Mouse (Mus musculus): ENCODE results near the gene Zbtb44. TPM values are rescaled to one million over a fixed set of nuclear protein-coding genes. Genes with fewer than 3 reads are reported as not detected.
"Not testable (repeated sequence)": the region's sequence is repeated elsewhere in the genome, so short reads cannot be mapped to it uniquely, and the experiment has no call there.

Zbtb44 gene
- polyA plus RNA-seq, 1 experiment from 2014 or later = 5.3 TPM

DNA sequence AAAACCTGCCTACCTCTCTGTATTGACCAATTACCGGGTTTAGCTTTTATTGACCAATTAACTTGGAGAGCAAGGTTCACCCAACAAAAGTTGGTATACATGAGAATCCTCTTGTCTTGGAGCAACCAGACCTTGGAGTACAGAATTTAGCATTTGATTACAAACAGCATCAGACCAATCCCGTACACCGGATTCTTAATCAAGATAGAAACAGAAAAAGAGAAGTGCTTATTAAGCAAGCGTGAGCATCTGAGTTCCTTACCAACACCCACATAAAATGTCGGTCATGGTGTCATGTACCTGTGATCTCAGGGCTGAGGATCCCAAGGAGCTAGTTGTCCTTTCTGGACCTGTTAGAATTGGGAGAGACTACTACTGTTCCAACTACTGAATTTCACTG lies 19.8 kb downstream of the Zbtb44 start:
- Histone ChIP-seq H3K4me3 (ENCODE audit: low read length) (no peak overlapping the region), H3K27ac (ENCODE audit: low read length) (no peak overlapping the region), H3K27me3 (ENCODE audit: insufficient read depth, low read length) (no peaks in the 10 kb centered on the region), H3K4me2 (replicated peaks; ENCODE audit: low read depth, low read length) (no peak overlapping the region), H3K36me3 (ENCODE audit: insufficient read depth, low read length) (no peaks in the 10 kb centered on the region), H3K4me1 (ENCODE audit: insufficient read depth, low read length) (no peaks in the 10 kb centered on the region), H3K9me3 (ENCODE audit: low read length) (no peaks in the 10 kb centered on the region), H3K9ac (replicated peaks; ENCODE audit: low read length) (no peak overlapping the region)
- no peak for ATAC-seq (ENCODE audit: low FRiP score, low TSS enrichment)
- 93% methylated on average over 5 of the region's 5 CpGs for WGBS

DNA sequence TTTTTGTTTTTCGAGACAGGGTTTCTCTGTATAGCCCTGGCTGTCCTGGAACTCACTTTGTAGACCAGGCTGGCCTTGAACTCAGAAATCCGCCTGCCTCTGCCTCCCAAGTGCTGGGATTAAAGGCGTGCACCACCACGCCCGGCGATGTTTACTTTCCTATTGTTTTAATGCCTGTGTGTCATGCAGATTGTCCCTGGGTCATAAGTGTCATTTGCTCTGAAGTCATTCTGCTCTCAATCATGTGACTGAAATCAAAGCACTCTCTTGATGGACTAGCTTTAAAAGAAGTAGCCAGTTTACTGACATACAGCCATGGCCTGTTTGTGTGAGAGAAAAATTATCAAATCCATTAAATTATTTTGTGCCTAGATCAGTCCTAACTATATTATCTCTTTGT lies 21.1 kb downstream of the Zbtb44 start:
- ATAC-seq (ENCODE audit: low FRiP score, low TSS enrichment); H3K4me1 ChIP-seq (ENCODE audit: insufficient read depth, low read length): not testable (repeated sequence)
- 91% methylated on average over 6 of the region's 6 CpGs for WGBS

DNA sequence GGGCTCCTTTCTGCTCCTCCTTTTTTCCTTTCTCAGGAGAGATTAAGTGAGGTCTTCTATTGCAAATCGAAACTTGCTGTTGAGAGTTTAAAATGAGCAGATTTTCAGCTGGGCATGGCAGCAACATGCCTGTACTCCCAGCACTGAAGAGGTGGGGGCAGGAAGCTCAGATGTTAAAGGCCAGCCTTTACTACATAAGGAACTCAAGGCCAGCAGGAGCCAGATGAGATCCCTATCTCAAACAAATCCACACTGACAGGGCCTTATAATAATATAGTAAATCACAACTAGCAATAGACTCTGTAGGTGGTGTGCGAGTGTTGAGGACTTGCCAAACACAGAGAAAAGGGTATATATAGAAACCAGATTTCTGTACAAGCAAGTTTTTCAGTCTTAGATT lies 28.3 kb downstream of the Zbtb44 start:
- Histone ChIP-seq H3K9me3 (ENCODE audit: low read length) (no peaks in the 10 kb centered on the region), H3K27me3 (ENCODE audit: insufficient read depth, low read length) (no peaks in the 10 kb centered on the region), H3K36me3 (ENCODE audit: insufficient read depth, low read length) (peaks cover 14% of the 10 kb centered on the region; the same call in 1 of the 2 replicates), H3K27ac (ENCODE audit: low read length) (no peak overlapping the region), H3K4me3 (ENCODE audit: low read length) (no peak overlapping the region), H3K4me1 (ENCODE audit: insufficient read depth, low read length) (no peaks in the 10 kb centered on the region), H3K9ac (replicated peaks; ENCODE audit: low read length) (no peak overlapping the region), H3K4me2 (replicated peaks; ENCODE audit: low read depth, low read length) (no peak overlapping the region)
- ATAC-seq (ENCODE audit: low FRiP score, low TSS enrichment) = no peak
- 54% methylated on average over 2 of the region's 2 CpGs for WGBS

More for the DNA sequence above, 21.1 kb downstream of the Zbtb44 start:
- H3K27me3 ChIP-seq (ENCODE audit: insufficient read depth, low read length); H3K9me3 ChIP-seq (ENCODE audit: low read length); H3K27ac ChIP-seq (ENCODE audit: low read length); H3K9ac ChIP-seq (replicated peaks; ENCODE audit: low read length); H3K36me3 ChIP-seq (ENCODE audit: insufficient read depth, low read length); H3K4me3 ChIP-seq (ENCODE audit: low read length); H3K4me2 ChIP-seq (replicated peaks; ENCODE audit: low read depth, low read length): not testable (repeated sequence)

- H3K27me3 ChIP-seq (ENCODE audit: insufficient read depth, low read length) = no peaks in the 10 kb centered on the region
- WGBS = 97% methylated on average over 8 of the region's 8 CpGs
- H3K27ac ChIP-seq (ENCODE audit: low read length) = no peak overlapping the region
- H3K9me3 ChIP-seq (ENCODE audit: low read length) = no peaks in the 10 kb centered on the region
- H3K9ac ChIP-seq (replicated peaks; ENCODE audit: low read length) = no peak overlapping the region
- H3K4me3 ChIP-seq (ENCODE audit: low read length) = no peak overlapping the region
- no peak overlapping the region for H3K4me2 ChIP-seq (replicated peaks; ENCODE audit: low read depth, low read length)
- peaks cover 10% of the 10 kb centered on the region; the same call in 1 of the 2 replicates for H3K36me3 ChIP-seq (ENCODE audit: insufficient read depth, low read length)
- no peak for ATAC-seq (ENCODE audit: low FRiP score, low TSS enrichment)
- H3K4me1 ChIP-seq (ENCODE audit: insufficient read depth, low read length) = no peaks in the 10 kb centered on the region
Measured at GRCm38 (mm10) chr9:31070706-31071105, 40.3 kb downstream of the Zbtb44 start.

DNA sequence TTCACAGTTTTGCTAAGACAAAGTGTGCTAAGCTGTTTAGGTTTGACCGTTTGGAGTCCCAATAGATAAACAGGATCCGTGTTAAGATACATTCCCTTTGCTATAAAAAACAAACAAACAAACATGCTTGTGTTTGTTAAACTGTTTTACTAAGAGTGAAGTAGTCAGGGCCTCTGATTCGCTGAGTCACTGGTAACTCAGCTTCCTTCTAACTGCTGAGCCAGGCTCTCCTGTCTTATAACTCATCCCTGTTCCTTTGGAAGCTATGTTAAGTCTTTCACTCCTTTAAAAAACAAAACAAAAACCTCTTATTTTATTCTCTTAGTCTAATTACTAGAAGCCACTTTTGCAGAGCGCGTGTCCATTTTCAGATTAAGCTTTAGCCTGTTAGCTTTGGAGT lies 41.8 kb downstream of the Zbtb44 start:
- WGBS = 86% methylated on average over 5 of the region's 5 CpGs
- ATAC-seq (ENCODE audit: low FRiP score, low TSS enrichment) = no peak
- H3K9me3 ChIP-seq (ENCODE audit: low read length) = no peaks in the 10 kb centered on the region

DNA sequence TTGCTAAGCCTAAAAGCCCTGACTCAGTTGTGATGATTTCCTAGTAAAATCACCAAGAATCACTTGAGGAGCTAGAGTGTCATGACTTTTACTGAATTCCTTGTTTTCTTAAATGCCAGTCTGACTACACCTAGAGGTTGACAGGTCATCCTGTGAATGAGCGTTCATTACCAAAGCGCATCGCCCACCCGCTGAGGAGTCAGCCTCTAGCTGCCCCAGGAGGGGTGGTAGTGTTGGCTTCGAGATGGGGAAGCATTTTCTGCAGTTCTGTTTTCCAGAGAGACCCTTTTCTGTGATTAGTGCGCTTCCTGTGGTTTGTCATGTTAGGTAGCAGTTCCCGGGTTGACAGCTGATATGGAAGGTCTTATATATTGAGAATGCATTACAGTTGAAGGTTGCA lies 43.4 kb downstream of the Zbtb44 start:
- no peak for ATAC-seq (ENCODE audit: low FRiP score, low TSS enrichment)
- H3K9me3 ChIP-seq (ENCODE audit: low read length) = no peaks in the 10 kb centered on the region
- 85% methylated on average over 7 of the region's 7 CpGs for WGBS
- no peaks in the 10 kb centered on the region for H3K27me3 ChIP-seq (ENCODE audit: insufficient read depth, low read length)
- H3K27ac ChIP-seq (ENCODE audit: low read length) = no peak overlapping the region
- H3K4me1 ChIP-seq (ENCODE audit: insufficient read depth, low read length) = no peaks in the 10 kb centered on the region
- 0 out of 2 replicates have a peak, but pooled peaks cover 2% of the 10 kb centered on the region for H3K36me3 ChIP-seq (ENCODE audit: insufficient read depth, low read length)
- H3K4me3 ChIP-seq (ENCODE audit: low read length) = no peak overlapping the region
- H3K4me2 ChIP-seq (replicated peaks; ENCODE audit: low read depth, low read length) = no peak overlapping the region
- H3K9ac ChIP-seq (replicated peaks; ENCODE audit: low read length) = no peak overlapping the region

More for the DNA sequence above, 41.8 kb downstream of the Zbtb44 start:
- no peak overlapping the region for H3K4me3 ChIP-seq (ENCODE audit: low read length)
- H3K27me3 ChIP-seq (ENCODE audit: insufficient read depth, low read length) = no peaks in the 10 kb centered on the region
- no peak overlapping the region for H3K9ac ChIP-seq (replicated peaks; ENCODE audit: low read length)
- 0 out of 2 replicates have a peak, but pooled peaks cover 5% of the 10 kb centered on the region for H3K36me3 ChIP-seq (ENCODE audit: insufficient read depth, low read length)
- H3K27ac ChIP-seq (ENCODE audit: low read length) = no peak overlapping the region
- H3K4me2 ChIP-seq (replicated peaks; ENCODE audit: low read depth, low read length) = no peak overlapping the region
- H3K4me1 ChIP-seq (ENCODE audit: insufficient read depth, low read length) = no peaks in the 10 kb centered on the region

- H3K4me1 ChIP-seq (ENCODE audit: insufficient read depth, low read length) = no peaks in the 10 kb centered on the region
- H3K4me3 ChIP-seq (ENCODE audit: low read length) = no peak overlapping the region
- 86% methylated on average over 10 of the region's 10 CpGs for WGBS
- ATAC-seq (ENCODE audit: low FRiP score, low TSS enrichment) = no peak
- no peak overlapping the region for H3K27ac ChIP-seq (ENCODE audit: low read length)
- no peak overlapping the region for H3K9ac ChIP-seq (replicated peaks; ENCODE audit: low read length)
- H3K4me2 ChIP-seq (replicated peaks; ENCODE audit: low read depth, low read length) = no peak overlapping the region
- no peaks in the 10 kb centered on the region for H3K36me3 ChIP-seq (ENCODE audit: insufficient read depth, low read length)
- H3K9me3 ChIP-seq (ENCODE audit: low read length) = no peaks in the 10 kb centered on the region
- H3K27me3 ChIP-seq (ENCODE audit: insufficient read depth, low read length) = no peaks in the 10 kb centered on the region
Measured at GRCm38 (mm10) chr9:31074836-31075235, 44.4 kb downstream of the Zbtb44 start.

GRCm38 (mm10) chr9:31080726-31081125 lies 50.3 kb downstream of the Zbtb44 start:
- no peak for ATAC-seq (ENCODE audit: low FRiP score, low TSS enrichment)
- Histone ChIP-seq H3K27ac (ENCODE audit: low read length) (no peak overlapping the region), H3K4me3 (ENCODE audit: low read length) (no peak overlapping the region), H3K9ac (replicated peaks; ENCODE audit: low read length) (no peak overlapping the region), H3K36me3 (ENCODE audit: insufficient read depth, low read length) (no peaks in the 10 kb centered on the region), H3K27me3 (ENCODE audit: insufficient read depth, low read length) (no peaks in the 10 kb centered on the region), H3K4me1 (ENCODE audit: insufficient read depth, low read length) (0 out of 2 replicates have a peak, but pooled peaks cover 3% of the 10 kb centered on the region), H3K9me3 (ENCODE audit: low read length) (no peaks in the 10 kb centered on the region), H3K4me2 (replicated peaks; ENCODE audit: low read depth, low read length) (no peak overlapping the region)
- WGBS = 57% methylated on average over 6 of the region's 6 CpGs

DNA sequence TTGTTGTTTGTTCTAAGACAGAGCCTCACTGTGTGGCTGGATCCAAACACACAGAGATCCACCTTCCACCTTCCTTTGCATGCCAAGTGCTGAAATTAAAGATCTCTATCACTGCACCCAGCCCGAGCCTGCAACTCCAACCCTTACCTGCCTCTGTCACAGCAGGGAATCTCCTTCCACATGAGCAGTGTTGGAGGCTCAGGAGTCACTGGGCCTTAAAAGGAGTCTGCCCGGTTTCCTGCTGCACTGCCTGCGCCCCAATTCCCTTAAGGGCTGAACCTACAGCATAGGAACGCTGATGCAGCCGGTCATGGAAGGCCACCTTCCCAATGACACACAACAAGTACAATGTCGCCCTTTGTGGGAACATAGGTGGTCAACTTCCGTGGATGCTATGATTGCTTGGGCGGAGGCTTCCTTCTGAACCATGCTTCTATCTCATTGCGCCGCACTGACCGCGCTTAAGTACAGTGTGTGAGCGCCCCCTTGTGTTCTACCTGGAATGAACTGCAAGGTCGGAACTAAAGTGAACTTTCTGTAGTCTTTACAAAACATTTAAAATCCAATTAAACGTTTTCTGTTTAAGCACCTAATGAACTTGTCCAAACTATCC lies 51.7 kb downstream of the Zbtb44 start:
- 8% methylated on average over 15 of the region's 15 CpGs for WGBS
- peak overlapping the region; percentile 45 for H3K4me2 ChIP-seq (replicated peaks; ENCODE audit: low read depth, low read length)
- H3K4me1 ChIP-seq (ENCODE audit: insufficient read depth, low read length) = 0 out of 2 replicates have a peak, but pooled peaks cover 3% of the 10 kb centered on the region
- no peaks in the 10 kb centered on the region for H3K36me3 ChIP-seq (ENCODE audit: insufficient read depth, low read length)
- H3K27ac ChIP-seq (ENCODE audit: low read length) = no peak overlapping the region
- no peaks in the 10 kb centered on the region for H3K27me3 ChIP-seq (ENCODE audit: insufficient read depth, low read length)
- H3K4me3 ChIP-seq (ENCODE audit: low read length) = no peak overlapping the region
- H3K9ac ChIP-seq (replicated peaks; ENCODE audit: low read length) = no peak overlapping the region
- no peaks in the 10 kb centered on the region for H3K9me3 ChIP-seq (ENCODE audit: low read length)
- 0 out of 2 replicates have a peak, but pooled peaks have one; percentile 24 for ATAC-seq (ENCODE audit: low FRiP score, low TSS enrichment)

DNA sequence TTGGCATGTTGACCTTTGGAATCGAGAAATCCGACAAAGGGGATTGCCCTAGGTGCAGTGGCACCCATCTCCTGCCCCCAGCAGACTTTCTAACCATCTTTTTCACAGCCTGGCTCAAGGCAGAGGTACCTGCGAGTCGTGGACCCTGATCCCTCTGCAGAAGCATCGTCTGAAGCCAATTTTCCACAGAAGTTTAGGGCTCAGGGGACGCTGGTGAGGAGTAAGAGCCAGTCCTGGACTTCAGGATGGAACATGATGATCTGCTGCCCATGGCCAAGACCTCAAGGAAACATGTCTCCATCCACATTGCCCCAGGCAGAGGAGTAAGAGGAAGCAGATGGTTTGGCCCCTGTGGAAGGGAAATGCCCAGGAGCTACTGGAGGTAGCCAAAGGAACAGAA lies 52.3 kb downstream of the Zbtb44 start:
- Histone ChIP-seq H3K4me1 (ENCODE audit: insufficient read depth, low read length) (0 out of 2 replicates have a peak, but pooled peaks cover 3% of the 10 kb centered on the region), H3K4me2 (replicated peaks; ENCODE audit: low read depth, low read length) (no peak overlapping the region), H3K9me3 (ENCODE audit: low read length) (no peaks in the 10 kb centered on the region), H3K36me3 (ENCODE audit: insufficient read depth, low read length) (no peaks in the 10 kb centered on the region), H3K9ac (replicated peaks; ENCODE audit: low read length) (no peak overlapping the region), H3K27ac (ENCODE audit: low read length) (no peak overlapping the region), H3K27me3 (ENCODE audit: insufficient read depth, low read length) (no peaks in the 10 kb centered on the region), H3K4me3 (ENCODE audit: low read length) (no peak overlapping the region)
- 73% methylated on average over 6 of the region's 6 CpGs for WGBS
- ATAC-seq (ENCODE audit: low FRiP score, low TSS enrichment) = no peak
